Mouse (Mus musculus) forebrain, embryonic 13.5 days (tissue): Measurements from ENCODE around the gene Atf4. TPM values are rescaled to one million over a fixed set of nuclear protein-coding genes. Genes with fewer than 3 reads are reported as not detected.

ENCODE experiments used
- ATAC-seq: fragments of 200-750 bp; cut with Nextera tagmentation; 2 replicates; pipeline ENCODE4 v1.8.0; 2017
- H3K27ac ChIP-seq: fragments of 300-500 bp; sonication (generic); 2 replicates; pipeline ENCODE4 v1.5.1; 2015; ENCODE audit warnings: inconsistent platforms, mild to moderate bottlenecking, moderate library complexity
- H3K27me3 ChIP-seq: fragments of 300-500 bp; sonication (generic); 2 replicates; pipeline ENCODE4 v1.6.1; 2015; ENCODE audit warnings: mild to moderate bottlenecking, inconsistent platforms
- H3K36me3 ChIP-seq: fragments of 300-500 bp; sonication (generic); 2 replicates; pipeline ENCODE4 v1.6.1; 2015; ENCODE audit warnings: mild to moderate bottlenecking, inconsistent platforms; ENCODE audit not compliant: poor library complexity, severe bottlenecking
- H3K4me1 ChIP-seq: fragments of 300-500 bp; sonication (generic); 2 replicates; pipeline ENCODE4 v1.6.1; 2015; ENCODE audit warnings: inconsistent platforms
- H3K4me2 ChIP-seq: fragments of 300-500 bp; sonication (generic); 2 replicates; pipeline ENCODE4 v1.6.1; 2015; ENCODE audit warnings: inconsistent platforms, mild to moderate bottlenecking, moderate library complexity
- H3K4me3 ChIP-seq: fragments of 300-500 bp; sonication (generic); 2 replicates; pipeline ENCODE4 v1.5.1; 2015; ENCODE audit warnings: mild to moderate bottlenecking, inconsistent platforms
- H3K9ac ChIP-seq: fragments of 300-500 bp; sonication (generic); 2 replicates; pipeline ENCODE4 v1.6.1; 2015; ENCODE audit warnings: mild to moderate bottlenecking, inconsistent platforms
- H3K9me3 ChIP-seq: fragments of 300-500 bp; sonication (generic); replicated peaks from 2 replicates; pipeline ENCODE4 v1.6.1; 2016; ENCODE audit warnings: inconsistent platforms
- WGBS: fragments of 180-500 bp; shearing (Covaris S2); methylation state at CpG from one replicate; pipeline ENCODE4 v1.1.7; 2015; 5-methylcytosine and 5-hydroxymethylcytosine counted together
- polyA plus RNA-seq: library from polyadenylated mRNA; unstranded; fragments of >200 nt; fragmentation: Nextera tagmentation; extraction: Ambion mirVana; gene quantifications from 2 replicates; pipeline ENCODE4 v1.2.1, GENCODE M21; 2015

Gene Atf4
- 129 and 138 TPM in 2 replicates for polyA plus RNA-seq

GRCm38 (mm10) chr15:80254847-80255645 is at the start of gene Atf4:
Atf4 (plus strand) TSS chr15:80255184.
- H3K4me1 ChIP-seq, result peaks cover 40% of the 10 kb centered on the region
- no peaks in the 10 kb centered on the region for H3K27me3 ChIP-seq
- WGBS, result under 1% methylated on average over 61 of the region's 62 CpGs
- peaks cover 61% of the 10 kb centered on the region for H3K36me3 ChIP-seq
- peak within 1 kb of the TSS; percentile 100 for H3K9ac ChIP-seq
- peak within 1 kb of the TSS; percentile 87 for H3K4me2 ChIP-seq
- no peaks in the 10 kb centered on the region for H3K9me3 ChIP-seq
- ATAC-seq, result peak; percentile 97
- H3K27ac ChIP-seq, result peak within 1 kb of the TSS; percentile 97
- peak within 1 kb of the TSS; percentile 99 for H3K4me3 ChIP-seq

- Histone ChIP-seq H3K9me3 (no peaks in the 10 kb centered on the region), H3K4me3 (no peak overlapping the region), H3K4me2 (no peak overlapping the region), H3K36me3 (peaks cover 5% of the 10 kb centered on the region), H3K4me1 (peaks cover 8% of the 10 kb centered on the region), H3K9ac (no peak overlapping the region), H3K27ac (no peak overlapping the region), H3K27me3 (no peaks in the 10 kb centered on the region)
- 86% methylated on average over 3 of the region's 3 CpGs for WGBS
- no peak for ATAC-seq
Observed at GRCm38 (mm10) chr15:80206057-80206565, 48.9 kb upstream of the Atf4 start.

- ATAC-seq, result no peak
- Histone ChIP-seq H3K27ac (no peak overlapping the region), H3K4me3 (no peak overlapping the region), H3K9me3 (no peaks in the 10 kb centered on the region), H3K9ac (0 out of 2 replicates have a peak overlapping the region, but pooled peaks have one; percentile 3), H3K4me1 (peaks cover 8% of the 10 kb centered on the region), H3K27me3 (no peaks in the 10 kb centered on the region), H3K4me2 (no peak overlapping the region), H3K36me3 (peaks cover 29% of the 10 kb centered on the region)
- 13% methylated on average over 4 of the region's 4 CpGs for WGBS
Observed at GRCm38 (mm10) chr15:80208446-80208845, 46.5 kb upstream of the Atf4 start.

GRCm38 (mm10) chr15:80213688-80214087 is 41.3 kb upstream of the Atf4 start:
- Histone ChIP-seq H3K4me1 (peaks cover under 1% of the 10 kb centered on the region; the same call in 1 of the 2 replicates), H3K9me3 (no peaks in the 10 kb centered on the region), H3K27ac (no peak overlapping the region), H3K4me2 (no peak overlapping the region), H3K36me3 (peaks cover 31% of the 10 kb centered on the region), H3K27me3 (no peaks in the 10 kb centered on the region), H3K9ac (no peak overlapping the region), H3K4me3 (no peak overlapping the region)
- no peak for ATAC-seq

GRCm38 (mm10) chr15:80215716-80216479 is 39.1 kb upstream of the Atf4 start:
- Histone ChIP-seq H3K27ac (no peak overlapping the region), H3K9ac (no peak overlapping the region), H3K4me1 (no peaks in the 10 kb centered on the region), H3K9me3 (no peaks in the 10 kb centered on the region), H3K36me3 (peaks cover 27% of the 10 kb centered on the region), H3K4me3 (no peak overlapping the region), H3K4me2 (no peak overlapping the region), H3K27me3 (no peaks in the 10 kb centered on the region)
- ATAC-seq, result no peak
- 24% methylated on average over 8 of the region's 10 CpGs for WGBS

- H3K4me3 ChIP-seq, result no peak overlapping the region
- ATAC-seq, result no peak
- H3K4me1 ChIP-seq, result no peaks in the 10 kb centered on the region
- H3K27ac ChIP-seq, result no peak overlapping the region
- H3K9me3 ChIP-seq, result no peaks in the 10 kb centered on the region
- H3K9ac ChIP-seq, result no peak overlapping the region
- no peaks in the 10 kb centered on the region for H3K27me3 ChIP-seq
- H3K4me2 ChIP-seq, result no peak overlapping the region
- WGBS, result 72% methylated on average over 9 of the region's 9 CpGs
- H3K36me3 ChIP-seq, result peaks cover 22% of the 10 kb centered on the region
Observed at GRCm38 (mm10) chr15:80216480-80216820, 38.5 kb upstream of the Atf4 start.

GRCm38 (mm10) chr15:80217476-80217875 is 37.5 kb upstream of the Atf4 start:
- Histone ChIP-seq H3K4me3 (no peak overlapping the region), H3K9ac (no peak overlapping the region), H3K36me3 (peaks cover 12% of the 10 kb centered on the region; the same call in 1 of the 2 replicates), H3K4me2 (no peak overlapping the region), H3K9me3 (no peaks in the 10 kb centered on the region), H3K4me1 (no peaks in the 10 kb centered on the region), H3K27ac (no peak overlapping the region), H3K27me3 (no peaks in the 10 kb centered on the region)
- ATAC-seq, result no peak
- WGBS, result 93% methylated on average over 10 of the region's 10 CpGs

- H3K4me1 ChIP-seq, result no peaks in the 10 kb centered on the region
- H3K9me3 ChIP-seq, result no peaks in the 10 kb centered on the region
- no peaks in the 10 kb centered on the region for H3K27me3 ChIP-seq
- H3K36me3 ChIP-seq, result no peaks in the 10 kb centered on the region
- ATAC-seq, result no peak
- peak overlapping the region; percentile 5; the same call in 1 of the 2 replicates for H3K4me2 ChIP-seq
- no peak overlapping the region for H3K4me3 ChIP-seq
- WGBS, result 68% methylated on average over 14 of the region's 14 CpGs
- no peak overlapping the region for H3K9ac ChIP-seq
- H3K27ac ChIP-seq, result no peak overlapping the region
Observed at GRCm38 (mm10) chr15:80219211-80219610, 35.8 kb upstream of the Atf4 start.

GRCm38 (mm10) chr15:80219705-80220657 is 35.0 kb upstream of the Atf4 start:
- H3K36me3 ChIP-seq, result no peaks in the 10 kb centered on the region
- H3K4me1 ChIP-seq, result no peaks in the 10 kb centered on the region
- no peak for ATAC-seq
- no peaks in the 10 kb centered on the region for H3K9me3 ChIP-seq
- WGBS, result 78% methylated on average over 4 of the region's 4 CpGs
- no peak overlapping the region for H3K4me2 ChIP-seq
- H3K27ac ChIP-seq, result no peak overlapping the region
- no peaks in the 10 kb centered on the region for H3K27me3 ChIP-seq
- no peak overlapping the region for H3K4me3 ChIP-seq
- H3K9ac ChIP-seq, result no peak overlapping the region

- no peak overlapping the region for H3K4me2 ChIP-seq
- H3K4me3 ChIP-seq, result no peak overlapping the region
- WGBS, result 66% methylated on average over 8 of the region's 8 CpGs
- no peaks in the 10 kb centered on the region for H3K4me1 ChIP-seq
- H3K9me3 ChIP-seq, result no peaks in the 10 kb centered on the region
- no peak overlapping the region for H3K9ac ChIP-seq
- no peaks in the 10 kb centered on the region for H3K36me3 ChIP-seq
- no peak overlapping the region for H3K27ac ChIP-seq
- no peaks in the 10 kb centered on the region for H3K27me3 ChIP-seq
- no peak for ATAC-seq
Observed at GRCm38 (mm10) chr15:80221031-80221430, 34.0 kb upstream of the Atf4 start.

GRCm38 (mm10) chr15:80223751-80224150 is 31.2 kb upstream of the Atf4 start:
- 88% methylated on average over 7 of the region's 7 CpGs for WGBS
- no peaks in the 10 kb centered on the region for H3K9me3 ChIP-seq
- H3K4me3 ChIP-seq, result no peak overlapping the region
- no peak overlapping the region for H3K27ac ChIP-seq
- H3K36me3 ChIP-seq, result no peaks in the 10 kb centered on the region
- H3K4me1 ChIP-seq, result peaks cover 8% of the 10 kb centered on the region; the same call in 1 of the 2 replicates
- no peak overlapping the region for H3K9ac ChIP-seq
- H3K27me3 ChIP-seq, result no peaks in the 10 kb centered on the region
- no peak for ATAC-seq
- no peak overlapping the region for H3K4me2 ChIP-seq
